Mouse (Mus musculus): Measurements from ENCODE around the gene Smim7. TPM values are rescaled to one million over a fixed set of nuclear protein-coding genes. Genes with fewer than 3 reads are reported as not detected.

Gene Smim7
- polyA plus RNA-seq, 1 experiment from 2014 or later: 101 TPM

GRCm38 (mm10) chr8:72577941-72578340, 7.1 kb upstream of the Smim7 start:
- no peaks in the 10 kb centered on the region for H3K9me3 ChIP-seq (replicated peaks; ENCODE audit: control insufficient read depth, low read length)
- no peaks in the 10 kb centered on the region; the same call in 1 of the 2 replicates for H3K36me3 ChIP-seq (ENCODE audit: control insufficient read depth, insufficient read depth, low read length)
- H3K27ac ChIP-seq (ENCODE audit: low read depth, low read length): peak overlapping the region; percentile 80
- H3K27me3 ChIP-seq (ENCODE audit: control insufficient read depth, insufficient read depth, low read length): no peaks in the 10 kb centered on the region
- H3K4me3 ChIP-seq (ENCODE audit: low read depth, low read length): no peak overlapping the region
- 38% methylated on average over 1 of the region's 1 CpGs for WGBS (ENCODE audit: insufficient replicate concordance)
- H3K9ac ChIP-seq (ENCODE audit: low read depth, low read length): no peak overlapping the region
- peaks cover 19% of the 10 kb centered on the region; the same call in 1 of the 2 replicates for H3K4me1 ChIP-seq (ENCODE audit: control insufficient read depth, insufficient read depth, low read length)
- peak overlapping the region; percentile 40 for H3K4me2 ChIP-seq
- no peak for ATAC-seq (replicated peaks; ENCODE audit: insufficient number of reproducible peaks, low FRiP score, low TSS enrichment)

DNA sequence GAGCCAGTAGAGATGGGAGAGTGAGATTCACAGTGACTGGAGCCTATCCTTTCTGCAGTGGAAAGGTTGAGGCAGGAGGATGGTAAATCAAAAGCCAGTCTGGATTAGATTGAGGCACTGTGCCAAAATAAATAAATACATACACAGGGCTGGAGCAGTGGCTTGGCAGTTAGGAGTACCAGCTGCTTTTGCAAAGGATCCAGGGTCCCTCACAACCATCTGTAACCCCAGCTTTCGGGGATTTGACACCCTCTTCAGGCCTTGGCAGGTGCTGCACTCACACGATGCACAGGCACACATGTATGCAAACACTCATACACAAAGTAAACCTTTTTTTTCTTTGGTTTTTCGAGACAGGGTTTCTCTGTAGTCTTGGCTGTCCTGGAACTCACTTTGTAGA, 6.4 kb upstream of the Smim7 start:
- Histone ChIP-seq H3K9ac (ENCODE audit: low read depth, low read length) (no peak overlapping the region), H3K4me3 (ENCODE audit: low read depth, low read length) (no peak overlapping the region), H3K4me1 (ENCODE audit: control insufficient read depth, insufficient read depth, low read length) (peaks cover 19% of the 10 kb centered on the region; the same call in 1 of the 2 replicates), H3K9me3 (replicated peaks; ENCODE audit: control insufficient read depth, low read length) (no peaks in the 10 kb centered on the region), H3K36me3 (ENCODE audit: control insufficient read depth, insufficient read depth, low read length) (no peaks in the 10 kb centered on the region; the same call in 1 of the 2 replicates), H3K4me2 (no peak overlapping the region), H3K27me3 (ENCODE audit: control insufficient read depth, insufficient read depth, low read length) (no peaks in the 10 kb centered on the region), H3K27ac (ENCODE audit: low read depth, low read length) (peak overlapping the region; percentile 80; the same call in 1 of the 2 replicates)
- no peak for ATAC-seq (replicated peaks; ENCODE audit: insufficient number of reproducible peaks, low FRiP score, low TSS enrichment)
- WGBS (ENCODE audit: insufficient replicate concordance): 86% methylated on average over 3 of the region's 3 CpGs

GRCm38 (mm10) chr8:72575915-72576314, 5.0 kb upstream of the Smim7 start:
- H3K36me3 ChIP-seq (ENCODE audit: control insufficient read depth, insufficient read depth, low read length): no peaks in the 10 kb centered on the region; the same call in 1 of the 2 replicates
- peaks cover 19% of the 10 kb centered on the region; the same call in 1 of the 2 replicates for H3K4me1 ChIP-seq (ENCODE audit: control insufficient read depth, insufficient read depth, low read length)
- ATAC-seq (replicated peaks; ENCODE audit: insufficient number of reproducible peaks, low FRiP score, low TSS enrichment): no peak
- no peak overlapping the region for H3K4me2 ChIP-seq
- H3K4me3 ChIP-seq (ENCODE audit: low read depth, low read length): no peak overlapping the region
- H3K27ac ChIP-seq (ENCODE audit: low read depth, low read length): no peak overlapping the region
- WGBS (ENCODE audit: insufficient replicate concordance): 90% methylated on average over 6 of the region's 6 CpGs
- H3K9me3 ChIP-seq (replicated peaks; ENCODE audit: control insufficient read depth, low read length): no peaks in the 10 kb centered on the region
- no peaks in the 10 kb centered on the region for H3K27me3 ChIP-seq (ENCODE audit: control insufficient read depth, insufficient read depth, low read length)
- no peak overlapping the region for H3K9ac ChIP-seq (ENCODE audit: low read depth, low read length)

- no peaks in the 10 kb centered on the region for H3K27me3 ChIP-seq (ENCODE audit: control insufficient read depth, insufficient read depth, low read length)
- no peak for ATAC-seq (replicated peaks; ENCODE audit: insufficient number of reproducible peaks, low FRiP score, low TSS enrichment)
- peak overlapping the region; percentile 69; the same call in 1 of the 2 replicates for H3K4me3 ChIP-seq (ENCODE audit: low read depth, low read length)
- 87% methylated on average over 6 of the region's 6 CpGs for WGBS (ENCODE audit: insufficient replicate concordance)
- H3K36me3 ChIP-seq (ENCODE audit: control insufficient read depth, insufficient read depth, low read length): peaks cover 10% of the 10 kb centered on the region
- no peak overlapping the region for H3K27ac ChIP-seq (ENCODE audit: low read depth, low read length)
- H3K4me2 ChIP-seq: peak overlapping the region; percentile 82
- no peaks in the 10 kb centered on the region for H3K9me3 ChIP-seq (replicated peaks; ENCODE audit: control insufficient read depth, low read length)
- H3K9ac ChIP-seq (ENCODE audit: low read depth, low read length): no peak overlapping the region
- peaks cover 22% of the 10 kb centered on the region for H3K4me1 ChIP-seq (ENCODE audit: control insufficient read depth, insufficient read depth, low read length)
Measured at GRCm38 (mm10) chr8:72573450-72573849, 2.6 kb upstream of the Smim7 start.

DNA sequence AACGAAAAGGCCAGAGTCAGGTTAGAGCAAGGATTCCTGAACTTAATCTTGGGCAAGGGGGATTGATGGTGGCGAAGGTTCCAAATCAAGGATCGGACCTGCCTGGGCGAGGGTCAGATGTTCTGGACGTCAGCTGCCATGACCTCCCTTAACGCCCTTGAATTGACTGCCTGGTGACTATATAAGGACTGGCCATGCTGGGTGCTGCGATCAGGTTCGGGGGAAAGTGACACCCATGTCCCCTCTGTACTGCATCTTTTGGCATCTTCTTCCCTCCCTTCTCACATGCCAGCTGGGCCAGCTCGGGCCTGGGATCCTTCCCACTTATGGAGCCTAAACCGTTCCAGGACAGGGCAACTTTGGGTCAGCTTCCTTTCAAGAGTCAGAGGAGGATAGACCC, 1.6 kb upstream of the Smim7 start:
- H3K27me3 ChIP-seq (ENCODE audit: control insufficient read depth, insufficient read depth, low read length): no peaks in the 10 kb centered on the region
- no peak for ATAC-seq (replicated peaks; ENCODE audit: insufficient number of reproducible peaks, low FRiP score, low TSS enrichment)
- peaks cover 18% of the 10 kb centered on the region for H3K36me3 ChIP-seq (ENCODE audit: control insufficient read depth, insufficient read depth, low read length)
- H3K4me1 ChIP-seq (ENCODE audit: control insufficient read depth, insufficient read depth, low read length): peaks cover 13% of the 10 kb centered on the region
- peak overlapping the region; percentile 76 for H3K9ac ChIP-seq (ENCODE audit: low read depth, low read length)
- 7% methylated on average over 10 of the region's 10 CpGs for WGBS (ENCODE audit: insufficient replicate concordance)
- peak overlapping the region; percentile 82 for H3K4me2 ChIP-seq
- H3K9me3 ChIP-seq (replicated peaks; ENCODE audit: control insufficient read depth, low read length): no peaks in the 10 kb centered on the region
- peak overlapping the region; percentile 69 for H3K4me3 ChIP-seq (ENCODE audit: low read depth, low read length)
- peak overlapping the region; percentile 87 for H3K27ac ChIP-seq (ENCODE audit: low read depth, low read length)

- peak; percentile 36; the same call in 1 of the 2 replicates for ATAC-seq (replicated peaks; ENCODE audit: insufficient number of reproducible peaks, low FRiP score, low TSS enrichment)
Measured at GRCm38 (mm10) chr8:72571611-72572473, 954 bp upstream of the Smim7 start, which contains the start of gene Tmem38a. TSS of gene Tmem38a (plus strand) at chr8:72572055.

DNA sequence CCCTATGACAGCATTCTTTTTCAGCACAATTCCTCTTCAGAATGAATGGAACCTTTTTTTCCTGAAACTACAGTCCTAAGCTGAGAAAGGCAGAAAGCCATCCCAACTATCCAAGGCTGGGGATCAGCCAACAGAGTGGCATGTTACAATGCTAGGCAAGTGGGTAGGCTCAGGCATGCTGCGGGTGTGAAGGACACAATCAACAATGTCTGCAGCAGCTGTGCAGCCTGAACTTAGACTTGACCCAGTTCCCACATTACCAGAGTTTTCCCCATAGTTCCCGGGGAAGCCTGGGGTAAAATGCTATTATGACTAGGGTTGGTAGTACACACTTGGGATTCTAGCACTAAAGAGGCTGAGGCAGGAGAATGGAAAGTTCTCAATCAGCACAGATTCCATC, 4.9 kb downstream of the Smim7 start:
- H3K4me2 ChIP-seq: no peak overlapping the region
- H3K27me3 ChIP-seq (ENCODE audit: control insufficient read depth, insufficient read depth, low read length): no peaks in the 10 kb centered on the region
- H3K9me3 ChIP-seq (replicated peaks; ENCODE audit: control insufficient read depth, low read length): no peaks in the 10 kb centered on the region
- no peak overlapping the region for H3K9ac ChIP-seq (ENCODE audit: low read depth, low read length)
- 94% methylated on average over 2 of the region's 2 CpGs for WGBS (ENCODE audit: insufficient replicate concordance)
- peaks cover 9% of the 10 kb centered on the region for H3K4me1 ChIP-seq (ENCODE audit: control insufficient read depth, insufficient read depth, low read length)
- no peak overlapping the region for H3K27ac ChIP-seq (ENCODE audit: low read depth, low read length)
- peaks cover 38% of the 10 kb centered on the region for H3K36me3 ChIP-seq (ENCODE audit: control insufficient read depth, insufficient read depth, low read length)
- no peak overlapping the region for H3K4me3 ChIP-seq (ENCODE audit: low read depth, low read length)
- no peak for ATAC-seq (replicated peaks; ENCODE audit: insufficient number of reproducible peaks, low FRiP score, low TSS enrichment)

More at GRCm38 (mm10) chr8:72571611-72572473, 954 bp upstream of the Smim7 start, which contains the start of gene Tmem38a:
- Histone ChIP-seq H3K4me3 (ENCODE audit: low read depth, low read length) (peak within 1 kb of the TSS; percentile 69), H3K9me3 (replicated peaks; ENCODE audit: control insufficient read depth, low read length) (no peaks in the 10 kb centered on the region), H3K27me3 (ENCODE audit: control insufficient read depth, insufficient read depth, low read length) (no peaks in the 10 kb centered on the region), H3K4me2 (peak within 1 kb of the TSS; percentile 82), H3K36me3 (ENCODE audit: control insufficient read depth, insufficient read depth, low read length) (peaks cover 24% of the 10 kb centered on the region), H3K27ac (ENCODE audit: low read depth, low read length) (peak within 1 kb of the TSS; percentile 87), H3K4me1 (ENCODE audit: control insufficient read depth, insufficient read depth, low read length) (peaks cover 12% of the 10 kb centered on the region), H3K9ac (ENCODE audit: low read depth, low read length) (peak within 1 kb of the TSS; percentile 76)
- WGBS (ENCODE audit: insufficient replicate concordance): under 1% methylated on average over 40 of the region's 45 CpGs

DNA sequence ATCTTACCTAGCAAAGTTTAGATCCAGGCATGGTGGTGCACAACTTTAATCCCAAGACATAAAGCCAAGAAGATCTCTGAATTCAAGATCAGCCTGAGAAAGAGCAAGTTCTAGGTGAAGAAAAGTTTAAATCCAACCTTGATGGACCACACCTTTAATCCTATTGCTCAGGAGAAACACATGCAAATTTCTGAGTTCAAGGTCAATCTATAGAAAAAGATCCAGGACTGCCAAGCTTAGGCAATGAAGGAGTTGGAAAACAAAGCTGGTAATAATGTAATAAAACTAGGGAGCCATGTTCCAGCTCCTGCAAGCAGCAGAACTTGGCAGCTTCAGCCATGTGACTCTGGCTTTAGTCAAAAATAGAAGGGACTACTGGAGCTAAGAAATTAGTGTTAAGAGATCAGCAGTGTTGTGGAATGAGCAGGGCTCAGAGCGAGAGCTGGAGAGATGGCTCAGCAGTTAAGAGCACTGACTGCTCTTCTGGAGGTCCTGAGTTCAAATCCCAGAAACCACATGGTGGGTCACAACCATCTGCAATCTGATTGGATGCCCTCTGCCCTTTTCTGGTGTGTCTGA, 9.7 kb downstream of the Smim7 start:
- 55% methylated on average over 1 of the region's 1 CpGs for whole genome bisulfite sequencing (ENCODE audit: insufficient replicate concordance)
- peaks cover 24% of the 10 kb centered on the region for H3K36me3 ChIP-seq (ENCODE audit: control insufficient read depth, insufficient read depth, low read length)
- no peak overlapping the region for H3K9ac ChIP-seq (ENCODE audit: low read depth, low read length)
- H3K4me2 ChIP-seq: no peak overlapping the region
- no peak overlapping the region for H3K4me3 ChIP-seq (ENCODE audit: low read depth, low read length)
- no peaks in the 10 kb centered on the region for H3K9me3 ChIP-seq (replicated peaks; ENCODE audit: control insufficient read depth, low read length)
- H3K27me3 ChIP-seq (ENCODE audit: control insufficient read depth, insufficient read depth, low read length): no peaks in the 10 kb centered on the region
- no peak overlapping the region for H3K27ac ChIP-seq (ENCODE audit: low read depth, low read length)
- ATAC-seq (replicated peaks; ENCODE audit: insufficient number of reproducible peaks, low FRiP score, low TSS enrichment): no peak
- no peaks in the 10 kb centered on the region for H3K4me1 ChIP-seq (ENCODE audit: control insufficient read depth, insufficient read depth, low read length)
